Mouse (Mus musculus) liver, embryonic 14.5 days (tissue): ENCODE data around the gene Pias4. TPM values are rescaled to one million over a fixed set of nuclear protein-coding genes. Genes with fewer than 3 reads are reported as not detected.

Experiments
- ATAC-seq: fragments of 200-750 bp; cut with Nextera tagmentation; 2 replicates; pipeline ENCODE4 v1.8.0; 2017; ENCODE audit warnings: moderate number of reproducible peaks, mild to moderate bottlenecking, moderate library complexity; ENCODE audit not compliant: insufficient read depth
- DNase-seq, 3 experiments: peaks; one replicate each; pipeline ENCODE4 v3.0.0-alpha.2; 2012 to 2013; ENCODE audit warnings: low read depth in 3 of 3, low spot score in 3 of 3
- H3K27ac ChIP-seq: fragments of 300-500 bp; sonication (generic); 2 replicates; pipeline ENCODE4 v1.5.1; 2014; ENCODE audit warnings: moderate library complexity, mild to moderate bottlenecking, control low read depth, inconsistent platforms
- H3K27me3 ChIP-seq: fragments of 300-500 bp; sonication (generic); 2 replicates; pipeline ENCODE4 v1.6.1; 2014; ENCODE audit warnings: mild to moderate bottlenecking, low read length, moderate library complexity; ENCODE audit not compliant: control insufficient read depth, insufficient read depth
- H3K36me3 ChIP-seq: fragments of 300-500 bp; sonication (generic); replicated peaks from 2 replicates; pipeline ENCODE4 v1.6.1; 2014; ENCODE audit warnings: low read depth; ENCODE audit not compliant: control insufficient read depth, insufficient read depth
- H3K4me1 ChIP-seq, 2 experiments: fragments of 200-500 bp in 1 of 2; fragments of 300-500 bp in 1 of 2; sonication (generic) in 1 of 2; replicated peaks; 2 replicates each; pipeline ENCODE4 v1.6.1; 2012 to 2014; ENCODE audit warnings: antibody characterized with exemption in 1 of 2, inconsistent platforms in 1 of 2, low read length in 1 of 2; ENCODE audit not compliant: control insufficient read depth in 2 of 2, insufficient read depth in 2 of 2
- H3K4me2 ChIP-seq: fragments of 300-500 bp; sonication (generic); 2 replicates; pipeline ENCODE4 v1.6.1; 2014; ENCODE audit warnings: low read depth, mild to moderate bottlenecking, control low read depth, moderate library complexity
- H3K4me3 ChIP-seq, 2 experiments: fragments of 200-500 bp in 1 of 2; fragments of 300-500 bp in 1 of 2; sonication (generic) in 1 of 2; 2 replicates each; pipeline ENCODE4 v1.5.1; 2012 to 2014; ENCODE audit warnings: low read depth in 2 of 2, low read length in 2 of 2, mild to moderate bottlenecking in 2 of 2, control low read depth in 1 of 2, inconsistent platforms in 1 of 2, moderate library complexity in 1 of 2; ENCODE audit not compliant: insufficient read depth in 1 of 2
- H3K9ac ChIP-seq: fragments of 300-500 bp; sonication (generic); replicated peaks from 2 replicates; pipeline ENCODE4 v1.6.1; 2014; ENCODE audit warnings: mild to moderate bottlenecking, control low read depth, moderate library complexity
- H3K9me3 ChIP-seq: fragments of 300-500 bp; sonication (generic); 2 replicates; pipeline ENCODE4 v1.6.1; 2016; ENCODE audit warnings: low read length, mixed read lengths; ENCODE audit not compliant: control insufficient read depth
- CTCF ChIP-seq: IDR thresholded peaks from 2 replicates; pipeline ENCODE4 v1.5.1; 2016; ENCODE audit warnings: antibody characterized with exemption, low read depth, control low read depth
- EP300 ChIP-seq: IDR thresholded peaks from 2 replicates; pipeline ENCODE4 v1.6.1; 2016; ENCODE audit warnings: antibody characterized with exemption, low read depth
- WGBS: fragments of 180-500 bp; shearing (Covaris S2); extraction: QIAGEN DNeasy Blood & Tissue Kit; methylation state at CpG from one replicate; pipeline ENCODE4 v1.1.7; 2014; ENCODE audit not compliant: insufficient replicate concordance; 5-methylcytosine and 5-hydroxymethylcytosine counted together
- polyA plus RNA-seq, 2 experiments: library from polyadenylated mRNA; depleted of rRNA in 1 of 2; stranded (reverse) in 1 of 2; unstranded in 1 of 2; fragments of >200 nt; fragmentation: Nextera tagmentation in 1 of 2; extraction: Ambion mirVana in 1 of 2; gene quantifications; 2 replicates each; pipeline versions ENCODE4 v1.2.1 to v1.2.3; 2012 to 2014

Gene Pias4
- polyA plus RNA-seq, 2 experiments, result 11.2 to 14.9 TPM

DNA sequence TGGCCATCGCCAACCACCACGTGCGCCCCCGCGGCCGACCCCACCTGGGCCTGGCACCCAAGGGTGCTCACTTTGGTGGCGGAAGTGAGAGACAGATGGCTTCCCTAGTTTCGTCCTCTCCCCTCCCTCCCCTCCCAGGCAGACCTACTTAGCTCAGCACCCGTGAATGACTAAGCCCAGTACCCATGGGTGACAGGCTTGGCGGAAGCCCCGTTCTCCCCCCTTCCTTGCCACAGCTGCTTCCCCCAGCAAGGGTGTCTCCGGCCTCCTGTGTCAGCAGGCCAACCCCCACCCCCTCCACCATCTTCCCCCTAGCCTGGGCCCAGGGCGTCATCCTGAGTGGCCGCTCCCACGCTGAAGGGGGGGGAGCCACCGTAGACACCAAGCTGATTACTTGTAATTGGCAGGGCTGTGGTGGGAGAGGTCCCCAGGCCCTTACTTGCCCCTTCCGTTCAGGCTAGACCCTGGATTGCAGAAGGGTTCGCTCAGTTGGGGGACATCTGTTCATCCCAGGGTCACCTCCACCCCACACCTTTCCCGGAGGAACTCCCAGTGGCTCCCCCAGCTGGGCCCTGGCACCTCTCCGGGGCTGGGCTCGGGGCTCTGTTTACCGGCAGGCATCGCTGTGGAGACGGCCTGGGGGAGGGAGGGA is 29.5 kb downstream of the Pias4 start:
- Histone ChIP-seq H3K27me3 (no peaks in the 10 kb centered on the region), H3K4me3 (peak overlapping the region; percentile 65 to 87), H3K4me2 (peak overlapping the region; percentile 91), H3K27ac (peak overlapping the region; percentile 75), H3K9ac (peak overlapping the region; percentile 87), H3K4me1 (peaks cover 40 to 46% of the 10 kb centered on the region in 2 experiments), H3K36me3 (peaks cover 13% of the 10 kb centered on the region), H3K9me3 (no peaks in the 10 kb centered on the region)
- WGBS, result under 1% methylated on average over 18 of the region's 24 CpGs
- peak in 1 of 3 experiments; percentile 44 for DNase-seq
- no peak for ATAC-seq
- TF ChIP-seq EP300 (no peak), CTCF (no peak)

DNA sequence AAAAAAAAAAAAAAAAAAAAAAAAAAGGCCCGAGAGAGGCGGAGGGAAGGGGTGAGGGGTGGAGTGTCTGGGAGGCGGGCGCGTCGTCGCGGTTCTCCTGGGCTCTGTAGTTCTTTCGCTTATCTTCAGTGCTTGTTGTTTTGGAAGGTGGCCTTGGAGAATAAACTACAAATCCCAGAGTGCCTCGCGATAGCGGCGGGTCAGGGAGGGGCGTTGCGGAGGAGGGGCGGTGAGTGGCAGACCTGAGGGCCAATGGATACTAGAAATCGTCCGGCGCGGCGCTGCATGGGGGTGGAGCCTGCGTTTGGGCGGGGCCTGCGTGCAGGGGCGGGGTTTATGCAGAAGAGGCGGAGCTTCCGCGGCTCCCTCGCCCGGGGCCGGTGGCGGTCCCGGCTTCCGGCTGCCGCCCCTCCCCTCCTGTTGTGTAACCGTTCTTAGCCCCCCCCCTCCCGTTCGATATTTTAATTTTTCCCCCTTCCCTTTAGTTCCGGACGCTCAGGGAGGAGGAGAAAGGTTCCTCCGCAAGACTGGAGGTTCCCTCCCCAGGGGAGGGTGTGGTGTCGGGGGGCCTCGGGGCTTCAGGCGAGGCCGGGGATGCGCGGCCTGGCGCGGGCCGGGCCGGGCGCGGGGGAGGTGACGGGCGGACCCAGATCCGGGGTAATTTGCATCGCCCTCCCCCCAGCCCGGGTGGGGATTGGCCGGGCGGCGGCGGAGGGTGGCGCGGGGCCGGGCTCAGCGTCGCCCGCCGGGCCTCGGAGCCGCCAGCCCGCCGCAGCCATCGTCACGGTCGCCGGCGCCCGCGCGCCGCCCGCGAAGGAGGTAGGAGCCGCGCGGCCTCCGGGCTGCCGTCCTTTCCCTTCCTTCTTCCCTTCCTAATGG is 30.2 kb downstream of the Pias4 start:
- no peaks in the 10 kb centered on the region for H3K9me3 ChIP-seq
- peak overlapping the region; percentile 93 for H3K4me2 ChIP-seq
- peaks cover 8% of the 10 kb centered on the region for H3K36me3 ChIP-seq
- DNase-seq (peak; percentile 97 to 98 (median 97)), ATAC-seq (peak; percentile 77)
- WGBS, result under 1% methylated on average over 57 of the region's 89 CpGs
- peak overlapping the region; percentile 80 for H3K27ac ChIP-seq
- H3K4me1 ChIP-seq, result peaks cover 40 to 46% of the 10 kb centered on the region in 2 experiments
- no peaks in the 10 kb centered on the region for H3K27me3 ChIP-seq
- TF ChIP-seq CTCF (no peak), EP300 (peak; percentile 24; the same call in 1 of the 2 replicates)
- H3K9ac ChIP-seq, result peak overlapping the region; percentile 99
- peak overlapping the region; percentile 80 to 87 for H3K4me3 ChIP-seq

DNA sequence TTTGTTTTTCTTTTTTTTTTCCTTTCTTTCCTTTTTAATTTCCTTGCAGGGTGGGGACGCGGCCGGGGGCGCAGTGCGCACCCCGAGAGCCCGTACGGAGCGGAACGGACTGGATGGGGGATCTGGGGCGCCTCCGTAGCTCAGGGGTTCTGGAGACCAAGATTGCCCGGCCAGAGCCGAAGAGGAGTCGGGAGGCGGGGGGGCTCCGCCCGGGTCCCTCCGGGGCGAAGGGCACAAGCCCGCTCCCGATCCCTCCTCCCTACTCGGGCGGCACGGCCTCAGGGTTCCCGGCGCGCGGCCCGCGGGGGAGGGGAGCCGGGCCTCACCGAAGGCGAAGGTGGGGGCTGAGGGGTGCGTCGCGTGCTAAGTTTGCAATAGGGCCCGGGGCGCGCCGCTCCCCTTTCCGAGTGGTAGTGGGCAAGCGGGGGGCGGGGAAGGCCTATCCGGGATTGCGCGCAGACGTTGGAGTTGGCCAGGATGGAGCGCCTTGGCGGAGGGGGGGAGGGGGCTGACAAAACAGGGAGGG is 31.0 kb downstream of the Pias4 start:
- Histone ChIP-seq H3K9ac (peak overlapping the region; percentile 99), H3K27me3 (no peaks in the 10 kb centered on the region), H3K4me2 (peak overlapping the region; percentile 93), H3K27ac (peak overlapping the region; percentile 80), H3K36me3 (peaks cover 3% of the 10 kb centered on the region), H3K4me3 (peak overlapping the region; percentile 80), H3K4me1 (peaks cover 37 to 44% of the 10 kb centered on the region in 2 experiments), H3K9me3 (no peaks in the 10 kb centered on the region)
- WGBS, result 1% methylated on average over 42 of the region's 50 CpGs
- ATAC-seq (peak; percentile 4; the same call in 1 of the 2 replicates), DNase-seq (peak; percentile 57 to 67 (median 62))
- TF ChIP-seq EP300 (no peak), CTCF (no peak)

DNA sequence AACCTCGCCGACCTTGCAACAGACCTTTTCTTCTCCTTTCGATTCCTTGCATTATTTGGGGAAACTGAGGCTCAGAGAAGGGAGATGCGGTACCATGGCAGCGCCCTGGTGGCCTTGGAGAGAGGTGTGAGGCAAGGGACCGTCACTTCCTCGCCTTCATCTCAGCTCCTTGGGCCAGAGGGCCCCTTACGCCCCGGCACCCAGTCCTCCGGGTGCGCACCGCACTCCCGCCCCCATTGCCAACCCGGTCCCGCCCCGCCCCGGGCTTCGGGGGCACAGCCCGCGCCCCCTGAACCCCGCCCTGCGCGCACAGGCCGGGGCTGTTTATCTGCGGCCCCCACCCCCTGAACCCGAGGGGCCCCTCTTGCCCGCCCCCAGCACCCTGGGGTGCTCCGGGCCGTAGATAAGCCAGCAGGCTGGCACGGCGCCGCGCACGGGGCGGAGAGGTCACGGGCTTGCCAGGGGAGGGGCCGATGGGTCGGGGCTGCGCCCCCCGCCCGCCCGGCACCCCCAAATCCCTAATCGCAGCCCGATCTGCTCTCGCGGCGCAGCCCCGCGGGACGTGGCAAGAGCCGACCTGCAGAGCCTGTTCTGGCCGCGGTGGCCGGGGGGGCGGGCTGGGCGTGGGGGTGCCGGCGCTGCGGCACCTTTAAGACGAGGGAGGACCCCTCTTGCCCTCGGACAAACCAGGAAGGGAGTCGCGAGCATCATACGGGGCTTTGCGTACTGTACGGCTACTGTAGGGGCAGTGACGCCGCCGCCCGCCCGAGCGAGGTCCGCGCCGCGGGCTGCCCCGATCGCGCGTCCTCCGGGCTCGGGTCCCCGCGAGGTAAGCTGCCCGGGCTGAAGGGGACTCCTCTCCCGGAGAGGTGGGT is 31.7 kb downstream of the Pias4 start:
- peaks cover 32 to 37% of the 10 kb centered on the region in 2 experiments for H3K4me1 ChIP-seq
- H3K9me3 ChIP-seq, result no peaks in the 10 kb centered on the region
- WGBS, result under 1% methylated on average over 86 of the region's 86 CpGs
- H3K27me3 ChIP-seq, result no peaks in the 10 kb centered on the region
- TF ChIP-seq CTCF (peak; percentile 32), EP300 (peak; percentile 61; the same call in 1 of the 2 replicates)
- DNase-seq (peak; percentile 75 to 82 (median 78)), ATAC-seq (peak; percentile 72)
- peak overlapping the region; percentile 93 for H3K4me2 ChIP-seq
- peak overlapping the region; percentile 80 for H3K27ac ChIP-seq
- H3K9ac ChIP-seq, result peak overlapping the region; percentile 99
- H3K4me3 ChIP-seq, result peak overlapping the region; percentile 80
- H3K36me3 ChIP-seq, result no peaks in the 10 kb centered on the region; the same call in 1 of the 2 replicates
